8 mouse cellular contexts compared by ENCODE assay signal in the genomic region with DNA sequence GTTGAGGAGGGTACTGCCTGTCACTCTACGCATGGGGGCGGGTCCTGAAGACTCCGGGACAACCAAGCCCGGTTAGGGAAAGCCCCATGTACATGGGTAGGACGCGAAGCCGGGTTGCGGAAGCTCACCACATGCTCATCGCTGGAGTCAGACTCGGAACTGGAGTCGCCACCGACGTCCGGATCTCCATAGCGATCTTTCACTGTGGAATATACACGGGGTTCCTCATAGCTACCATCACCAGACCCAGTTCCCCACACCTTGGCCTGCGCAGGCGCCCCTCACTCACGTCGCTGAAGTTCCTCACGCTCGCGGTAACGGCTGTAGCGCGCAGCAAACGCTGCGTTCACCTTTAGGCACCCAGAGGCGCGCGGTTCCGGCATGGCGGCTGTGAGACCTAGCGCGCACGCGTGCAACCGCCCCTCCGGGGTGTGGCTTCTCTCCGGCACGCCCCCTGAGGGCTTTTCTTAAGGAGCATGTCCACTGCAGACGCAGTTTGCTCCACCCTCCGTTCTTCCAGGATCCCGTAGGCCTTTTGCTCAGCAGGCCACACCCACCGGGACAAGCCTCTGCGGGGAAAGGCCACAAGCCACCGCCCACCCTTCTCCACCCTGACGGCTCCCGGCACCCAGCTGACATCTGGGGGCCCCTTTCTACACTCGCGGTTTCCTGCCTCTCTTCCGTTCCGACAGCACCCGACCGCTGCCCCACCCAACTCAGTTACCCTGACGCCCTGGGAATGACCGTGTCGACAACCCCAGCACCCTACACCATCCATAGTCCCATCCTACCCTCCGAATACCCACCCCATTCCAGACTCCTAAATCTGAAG. TPM values are rescaled to one million over a fixed set of nuclear protein-coding genes. Genes with fewer than 3 reads are reported as not detected.
DNase-seq lines count a peak whose midpoint lies in the region; ATAC-seq and TF ChIP-seq lines count a peak whose summit lies in the region.

A gene (minus strand): TSS at position 399 of the 832 bp plus-strand sequence.

- WGBS in heart, embryonic 11.5 days (ENCODE audit: insufficient replicate concordance), result under 1% methylated on average over 59 of the region's 59 CpGs
- WGBS in kidney, embryonic 16.5 days, result under 1% methylated on average over 59 of the region's 59 CpGs
- under 1% methylated on average over 59 of the region's 59 CpGs for WGBS in liver, adult 2 months

- H3K27ac ChIP-seq in heart, embryonic 11.5 days (ENCODE audit: low read depth, low read length), result peak within 1 kb of the TSS; percentile 87
- peak within 1 kb of the TSS; percentile 90 for H3K27ac ChIP-seq in kidney, embryonic 16.5 days (ENCODE audit: low read length)
- H3K27ac ChIP-seq in liver, adult 2 months (replicated peaks; ENCODE audit: insufficient read depth, low read depth, low read length), result peak within 1 kb of the TSS; percentile 79

- peaks cover 19% of the 10 kb centered on the region for H3K36me3 ChIP-seq in C2C12 (ENCODE audit: control insufficient read depth, insufficient read depth)
- peaks cover 69% of the 10 kb centered on the region for H3K36me3 ChIP-seq in erythroblast, embryonic 14.5 days (ENCODE audit: control insufficient read depth)
- H3K36me3 ChIP-seq in heart, embryonic 11.5 days (ENCODE audit: control insufficient read depth, insufficient read depth, low read length), result peaks cover 9% of the 10 kb centered on the region; the same call in 1 of the 2 replicates
- H3K36me3 ChIP-seq in kidney, embryonic 16.5 days (ENCODE audit: insufficient read depth, low read length), result peaks cover 19% of the 10 kb centered on the region
- peaks cover 5% of the 10 kb centered on the region; the same call in 1 of the 2 replicates for H3K36me3 ChIP-seq in liver, adult 2 months (ENCODE audit: control insufficient read depth, insufficient read depth, low read length)
- H3K36me3 ChIP-seq in myocyte (ENCODE audit: control insufficient read depth, insufficient read depth), result peaks cover 11% of the 10 kb centered on the region
- peaks cover 6% of the 10 kb centered on the region; the same call in 1 of the 2 replicates for H3K36me3 ChIP-seq in splenic B cell, adult 2 months (ENCODE audit: control insufficient read depth, insufficient read depth, low read length, poor library complexity, severe bottlenecking)

- TF ChIP-seq POLR2A in brain, embryonic 14.5 days (IDR thresholded peaks at IDR 0.05; ENCODE audit: borderline replicate concordance, extremely low read depth, insufficient read depth, insufficient read length, poor library complexity, severe bottlenecking), result 0 out of 2 replicates have a peak, but pooled peaks have one; percentile 49
- peak; percentile 89; the same call in 1 of the 2 replicates for TF ChIP-seq POLR2A in liver, adult 2 months (IDR thresholded peaks at IDR 0.05; ENCODE audit: extremely low read depth, insufficient read depth, low read length)
- TF ChIP-seq POLR2A in myocyte (IDR thresholded peaks at IDR 0.05; ENCODE audit: insufficient read length, low read depth), result peak; percentile 86

- DNase-seq in brain, embryonic 14.5 days (ENCODE audit: low read depth), result peak; percentile 99
- peak; percentile 96 for DNase-seq in liver, adult 2 months (ENCODE audit: extremely low read depth, low read depth, low spot score)
- peak; percentile 95 for DNase-seq in splenic B cell, adult 2 months (ENCODE audit: low read depth, low spot score)

- TF ChIP-seq CTCF in C2C12 (IDR thresholded peaks at IDR 0.05; ENCODE audit: control insufficient read depth, insufficient read depth, insufficient read length), result no peak
- no peak for TF ChIP-seq CTCF in brain, embryonic 14.5 days (IDR thresholded peaks at IDR 0.05; ENCODE audit: borderline replicate concordance, extremely low read depth, insufficient read depth, insufficient read length)
- no peak for TF ChIP-seq CTCF in liver, adult 2 months (IDR thresholded peaks at IDR 0.05; ENCODE audit: low read depth, low read length)

- H3K9me3 ChIP-seq in erythroblast, embryonic 14.5 days (ENCODE audit: control insufficient read depth, low read length), result no peaks in the 10 kb centered on the region
- H3K9me3 ChIP-seq in heart, embryonic 11.5 days (replicated peaks; ENCODE audit: control insufficient read depth, low read length), result no peaks in the 10 kb centered on the region
- no peaks in the 10 kb centered on the region for H3K9me3 ChIP-seq in kidney, embryonic 16.5 days (ENCODE audit: low read length)

- H3K79me2 ChIP-seq in C2C12 (ENCODE audit: control insufficient read depth, insufficient read depth), result peaks cover 50% of the 10 kb centered on the region
- peaks cover 6% of the 10 kb centered on the region for H3K79me2 ChIP-seq in liver, adult 2 months (ENCODE audit: control insufficient read depth, insufficient read depth, low read length)
- H3K79me2 ChIP-seq in myocyte (ENCODE audit: control insufficient read depth, insufficient read depth), result peaks cover 40% of the 10 kb centered on the region

- peak within 1 kb of the TSS; percentile 81 for H3K9ac ChIP-seq in heart, embryonic 11.5 days (ENCODE audit: low read depth, low read length)
- H3K9ac ChIP-seq in kidney, embryonic 16.5 days (replicated peaks; ENCODE audit: low read length), result peak within 1 kb of the TSS; percentile 79
- peak within 1 kb of the TSS; percentile 94 for H3K9ac ChIP-seq in liver, adult 2 months (ENCODE audit: low read depth, low read length)

- H3K27me3 ChIP-seq in C2C12 (ENCODE audit: control insufficient read depth, insufficient read depth, insufficient read length) (no peaks in the 10 kb centered on the region), myocyte (ENCODE audit: control insufficient read depth, insufficient read depth, insufficient read length) (no peaks in the 10 kb centered on the region)
- H3K27me3 ChIP-seq in erythroblast, embryonic 14.5 days (ENCODE audit: control insufficient read depth), result no peaks in the 10 kb centered on the region
- H3K27me3 ChIP-seq in heart, embryonic 11.5 days (ENCODE audit: control insufficient read depth, insufficient read depth, low read length), result no peaks in the 10 kb centered on the region
- H3K27me3 ChIP-seq in kidney, embryonic 16.5 days (ENCODE audit: insufficient read depth, low read length), result no peaks in the 10 kb centered on the region
- no peaks in the 10 kb centered on the region for H3K27me3 ChIP-seq in liver, adult 2 months (ENCODE audit: control insufficient read depth, insufficient read depth, low read length)
- no peaks in the 10 kb centered on the region for H3K27me3 ChIP-seq in splenic B cell, adult 2 months (ENCODE audit: control insufficient read depth, insufficient read depth, low read length, poor library complexity, severe bottlenecking)

- peak within 1 kb of the TSS; percentile 67 for H3K4me2 ChIP-seq in heart, embryonic 11.5 days
- peak within 1 kb of the TSS; percentile 75 for H3K4me2 ChIP-seq in kidney, embryonic 16.5 days (replicated peaks; ENCODE audit: low read depth, low read length)
- peak within 1 kb of the TSS; percentile 95 for H3K4me2 ChIP-seq in myocyte (ENCODE audit: low read depth)

- ATAC-seq in heart, embryonic 11.5 days (replicated peaks; ENCODE audit: insufficient number of reproducible peaks, low FRiP score, low TSS enrichment), result peak; percentile 74
- peak; percentile 72 for ATAC-seq in kidney, embryonic 16.5 days (ENCODE audit: low FRiP score, low TSS enrichment)

- H3K4me3 ChIP-seq in C2C12 (ENCODE audit: insufficient read depth, poor library complexity, severe bottlenecking), result peak within 1 kb of the TSS; percentile 86
- H3K4me3 ChIP-seq in erythroblast, embryonic 14.5 days (replicated peaks), result peak within 1 kb of the TSS; percentile 79
- H3K4me3 ChIP-seq in heart, embryonic 11.5 days (ENCODE audit: low read depth, low read length), result peak within 1 kb of the TSS; percentile 89
- peak within 1 kb of the TSS; percentile 71 for H3K4me3 ChIP-seq in kidney, embryonic 16.5 days (ENCODE audit: low read length)
- H3K4me3 ChIP-seq in liver, adult 2 months (ENCODE audit: insufficient read depth, low read depth, low read length), result peak within 1 kb of the TSS; percentile 95
- H3K4me3 ChIP-seq in myocyte, result peak within 1 kb of the TSS; percentile 91

- H3K79me3 ChIP-seq in C2C12 (ENCODE audit: low read depth), result peaks cover 31% of the 10 kb centered on the region

- H3K4me1 ChIP-seq in erythroblast, embryonic 14.5 days (ENCODE audit: control insufficient read depth), result peaks cover 51% of the 10 kb centered on the region
- peaks cover 25% of the 10 kb centered on the region for H3K4me1 ChIP-seq in heart, embryonic 11.5 days (ENCODE audit: control insufficient read depth, insufficient read depth, low read length)
- peaks cover 34% of the 10 kb centered on the region for H3K4me1 ChIP-seq in kidney, embryonic 16.5 days (ENCODE audit: insufficient read depth, low read length)
- peaks cover 5% of the 10 kb centered on the region for H3K4me1 ChIP-seq in liver, adult 2 months (ENCODE audit: control insufficient read depth, insufficient read depth, low read length)

- H3ac ChIP-seq in C2C12 (ENCODE audit: control insufficient read depth, insufficient read length, low read depth), result peak within 1 kb of the TSS; percentile 80
- H3ac ChIP-seq in myocyte (ENCODE audit: control insufficient read depth, insufficient read length), result peak within 1 kb of the TSS; percentile 27

TF ChIP-seq in C2C12, 6 proteins besides CTCF, POLR2A, EP300 and RAD21 (continues in another document):
- TF ChIP-seq USF1 (IDR thresholded peaks at IDR 0.05; ENCODE audit: low read depth), result no peak
- TF ChIP-seq MYOD1 (IDR thresholded peaks at IDR 0.05; ENCODE audit: control insufficient read depth, insufficient read length, low read depth), result no peak
- TF ChIP-seq MYOG (IDR thresholded peaks at IDR 0.05; ENCODE audit: control insufficient read depth, extremely low read depth, insufficient read length), result no peak
- TF ChIP-seq MAX (IDR thresholded peaks at IDR 0.05), result peak; percentile 59
- no peak for TF ChIP-seq FOSL1 (IDR thresholded peaks at IDR 0.05; ENCODE audit: insufficient read depth, low read length, poor library complexity, severe bottlenecking)

TF ChIP-seq in myocyte, 11 proteins besides CTCF, POLR2A, EP300 and RAD21 (continues in another document):
- TF ChIP-seq MYOD1 (IDR thresholded peaks at IDR 0.05; ENCODE audit: control insufficient read depth in 1 of 3, insufficient read length in 2 of 3, low read depth in 2 of 3) (peak in 1 of 3 experiments; percentile 58), USF1 (IDR thresholded peaks at IDR 0.05; ENCODE audit: low read depth) (no peak), SRF (IDR thresholded peaks at IDR 0.05; ENCODE audit: control insufficient read depth, insufficient read length, low read depth) (no peak), TCF12 (IDR thresholded peaks at IDR 0.05; ENCODE audit: insufficient read depth, poor library complexity, severe bottlenecking) (peak; percentile 5)

RNA-seq across cellular contexts. Expression of the gene that starts here (rescaled TPM):
- polyA plus RNA-seq in C2C12 (2012; fragmentation: generic; extraction: Trizol), result 29.3 TPM
- 32.9 and 36.3 TPM in 2 replicates for polyA plus RNA-seq in brain, embryonic 14.5 days (2012; rRNA removed)
- 3.5 and 4.6 TPM in 2 replicates for polyA plus RNA-seq in erythroblast, embryonic 14.5 days (2012)
- polyA plus RNA-seq in heart, embryonic 11.5 days (2014; fragmentation: Nextera tagmentation; extraction: Ambion mirVana), result 9.9 and 12.3 TPM in 2 replicates
- polyA plus RNA-seq in kidney, embryonic 16.5 days (2015; fragmentation: Nextera tagmentation; extraction: Ambion mirVana), result 14.6 and 20.0 TPM in 2 replicates
- total RNA-seq in liver, adult 2 months (2014; rRNA removed), result 5.0 and 6.5 TPM in 2 replicates
- 6.3 and 9.7 TPM in 2 replicates for polyA plus RNA-seq in liver, adult 2 months (2012; rRNA removed)
- 31.4 TPM for polyA plus RNA-seq in myocyte (2012; fragmentation: generic; extraction: Trizol)

Comparison
In these comparisons a context has a peak if more than half of its experiments do, and no peak if none do; other contexts are left out.
1. Peak in every context shown above with its lines: DNase-seq, ATAC-seq, H3K4me3 ChIP-seq and H3K27ac ChIP-seq.